Mouse (Mus musculus): ENCODE data around the gene Lnx2. TPM values are rescaled to one million over a fixed set of nuclear protein-coding genes. Genes with fewer than 3 reads are reported as not detected.

Lnx2 gene
- polyA plus RNA-seq, 1 experiment from 2014 or later: 14.2 TPM

- H3K4me1 ChIP-seq: no peaks in the 10 kb centered on the region
- peak overlapping the region; percentile 60; the same call in 1 of the 2 replicates for H3K27ac ChIP-seq
- H3K4me3 ChIP-seq: no peak overlapping the region
- H3K4me2 ChIP-seq: no peak overlapping the region
- no peak overlapping the region for H3K9ac ChIP-seq
- 71% methylated on average over 7 of the region's 7 CpGs for WGBS
- no peaks in the 10 kb centered on the region for H3K9me3 ChIP-seq
- no peaks in the 10 kb centered on the region for H3K27me3 ChIP-seq
- peaks cover 25% of the 10 kb centered on the region for H3K36me3 ChIP-seq
- no peak for ATAC-seq (ENCODE audit: insufficient number of reproducible peaks, low FRiP score, low TSS enrichment, low read depth)
Measured at GRCm38 (mm10) chr5:147098667-147099066, 22.3 kb upstream of the Lnx2 start.

DNA sequence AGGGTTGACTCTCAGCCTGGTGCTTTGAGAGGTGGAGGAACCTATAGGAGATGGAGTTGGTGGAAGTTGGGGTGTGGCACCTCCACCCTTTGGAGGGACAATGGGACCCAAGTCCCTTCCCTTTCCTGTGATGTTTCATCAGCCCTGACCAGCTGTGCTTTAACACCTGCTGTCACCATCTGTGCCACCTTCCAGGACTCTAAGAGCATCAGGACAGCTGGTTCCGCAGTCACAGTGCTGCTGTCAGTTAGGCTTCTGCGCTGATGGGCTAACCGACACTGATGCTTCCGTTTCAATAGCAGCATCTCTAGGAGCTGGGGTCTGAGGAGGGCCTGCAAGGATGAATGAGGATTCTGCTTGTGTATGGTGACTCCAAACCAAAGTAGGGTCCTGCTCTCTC, 20.2 kb upstream of the Lnx2 start:
- Histone ChIP-seq H3K4me3 (no peak overlapping the region), H3K27ac (no peak overlapping the region), H3K27me3 (no peaks in the 10 kb centered on the region), H3K4me2 (no peak overlapping the region), H3K9ac (no peak overlapping the region), H3K36me3 (peaks cover 12% of the 10 kb centered on the region; the same call in 1 of the 2 replicates), H3K9me3 (no peaks in the 10 kb centered on the region), H3K4me1 (no peaks in the 10 kb centered on the region)
- ATAC-seq (ENCODE audit: insufficient number of reproducible peaks, low FRiP score, low TSS enrichment, low read depth): no peak
- 95% methylated on average over 4 of the region's 4 CpGs for WGBS

DNA sequence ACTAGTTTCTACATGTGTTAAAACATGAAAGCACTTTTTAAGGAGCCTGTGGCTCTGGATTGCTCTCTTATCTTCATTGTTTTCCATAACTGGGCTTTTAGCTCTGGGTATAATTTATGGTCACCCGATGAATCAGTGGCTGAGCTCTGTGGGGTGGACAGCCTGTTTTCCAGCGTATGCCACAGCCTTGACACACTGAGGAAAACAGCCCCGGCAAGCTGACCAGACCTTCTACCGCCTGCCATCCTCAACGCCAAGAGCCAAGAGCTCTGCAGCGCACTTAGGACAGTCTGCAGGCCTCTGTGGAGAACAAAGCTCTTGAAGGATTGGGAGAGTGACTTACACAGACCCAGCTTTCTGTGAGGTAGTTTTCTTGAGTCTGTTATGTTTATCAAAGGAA, 17.9 kb upstream of the Lnx2 start:
- H3K27ac ChIP-seq: no peak overlapping the region
- no peak overlapping the region for H3K4me2 ChIP-seq
- peaks cover 7% of the 10 kb centered on the region; the same call in 1 of the 2 replicates for H3K4me1 ChIP-seq
- H3K27me3 ChIP-seq: no peaks in the 10 kb centered on the region
- no peak for ATAC-seq (ENCODE audit: insufficient number of reproducible peaks, low FRiP score, low TSS enrichment, low read depth)
- H3K9ac ChIP-seq: no peak overlapping the region
- peaks cover 8% of the 10 kb centered on the region; the same call in 1 of the 2 replicates for H3K36me3 ChIP-seq
- WGBS: 80% methylated on average over 6 of the region's 6 CpGs
- no peak overlapping the region for H3K4me3 ChIP-seq
- H3K9me3 ChIP-seq: no peaks in the 10 kb centered on the region

- WGBS: 84% methylated on average over 7 of the region's 7 CpGs
- Histone ChIP-seq H3K36me3 (peaks cover 12% of the 10 kb centered on the region), H3K27ac (no peak overlapping the region), H3K4me1 (peaks cover 11% of the 10 kb centered on the region; the same call in 1 of the 2 replicates), H3K4me2 (no peak overlapping the region), H3K4me3 (no peak overlapping the region), H3K9me3 (no peaks in the 10 kb centered on the region), H3K27me3 (no peaks in the 10 kb centered on the region), H3K9ac (no peak overlapping the region)
- ATAC-seq (ENCODE audit: insufficient number of reproducible peaks, low FRiP score, low TSS enrichment, low read depth): no peak
Measured at GRCm38 (mm10) chr5:147092448-147092847, 16.1 kb upstream of the Lnx2 start.

DNA sequence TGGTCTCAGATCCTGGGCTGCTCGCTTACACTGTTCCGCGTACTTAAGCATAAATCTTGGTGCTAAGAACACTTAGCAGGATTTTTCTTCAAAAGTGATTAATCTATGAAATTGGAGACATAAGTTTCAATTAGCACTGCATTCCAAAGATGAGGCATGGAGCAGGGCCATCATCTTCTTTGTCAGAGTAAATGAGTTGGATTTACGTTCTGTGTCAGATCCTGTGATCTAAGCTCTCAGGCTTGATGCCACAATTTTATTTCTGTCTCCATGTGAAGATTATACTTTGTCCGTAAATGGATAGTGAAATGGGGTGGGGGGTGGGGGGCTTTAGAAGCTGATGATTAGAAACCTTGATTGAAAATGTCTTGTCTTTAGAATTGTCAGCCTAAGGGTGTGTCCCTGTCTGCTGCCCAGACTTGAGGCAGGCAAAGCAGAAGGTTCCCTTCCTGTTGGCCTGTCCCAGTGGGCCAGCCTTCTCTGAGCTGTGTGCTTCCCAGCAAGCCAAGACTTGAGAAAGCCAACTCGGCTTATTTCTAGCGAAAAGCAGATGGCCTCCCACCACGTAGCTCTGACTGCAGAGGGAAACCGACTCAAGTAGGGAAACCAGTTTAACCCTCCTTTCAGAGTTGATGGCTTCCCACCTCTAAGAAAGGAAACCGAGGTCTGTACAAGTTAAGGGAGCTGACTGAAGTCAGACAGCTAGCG, 14.0 kb upstream of the Lnx2 start:
- H3K27me3 ChIP-seq: no peaks in the 10 kb centered on the region
- peak overlapping the region; percentile 74 for H3K27ac ChIP-seq
- H3K4me3 ChIP-seq: no peak overlapping the region
- 48% methylated on average over 11 of the region's 11 CpGs for WGBS
- no peaks in the 10 kb centered on the region for H3K9me3 ChIP-seq
- peaks cover 15% of the 10 kb centered on the region; the same call in 1 of the 2 replicates for H3K36me3 ChIP-seq
- no peak for ATAC-seq (ENCODE audit: insufficient number of reproducible peaks, low FRiP score, low TSS enrichment, low read depth)
- no peak overlapping the region for H3K9ac ChIP-seq
- no peak overlapping the region for H3K4me2 ChIP-seq
- H3K4me1 ChIP-seq: peaks cover 17% of the 10 kb centered on the region

- H3K36me3 ChIP-seq: peaks cover 15% of the 10 kb centered on the region; the same call in 1 of the 2 replicates
- H3K27me3 ChIP-seq: no peaks in the 10 kb centered on the region
- no peak for ATAC-seq (ENCODE audit: insufficient number of reproducible peaks, low FRiP score, low TSS enrichment, low read depth)
- WGBS: 45% methylated on average over 3 of the region's 3 CpGs
- no peaks in the 10 kb centered on the region for H3K9me3 ChIP-seq
- H3K9ac ChIP-seq: no peak overlapping the region
- peak overlapping the region; percentile 74 for H3K27ac ChIP-seq
- H3K4me3 ChIP-seq: no peak overlapping the region
- H3K4me2 ChIP-seq: no peak overlapping the region
- H3K4me1 ChIP-seq: peaks cover 22% of the 10 kb centered on the region
Measured at GRCm38 (mm10) chr5:147089836-147090235, 13.4 kb upstream of the Lnx2 start.

DNA sequence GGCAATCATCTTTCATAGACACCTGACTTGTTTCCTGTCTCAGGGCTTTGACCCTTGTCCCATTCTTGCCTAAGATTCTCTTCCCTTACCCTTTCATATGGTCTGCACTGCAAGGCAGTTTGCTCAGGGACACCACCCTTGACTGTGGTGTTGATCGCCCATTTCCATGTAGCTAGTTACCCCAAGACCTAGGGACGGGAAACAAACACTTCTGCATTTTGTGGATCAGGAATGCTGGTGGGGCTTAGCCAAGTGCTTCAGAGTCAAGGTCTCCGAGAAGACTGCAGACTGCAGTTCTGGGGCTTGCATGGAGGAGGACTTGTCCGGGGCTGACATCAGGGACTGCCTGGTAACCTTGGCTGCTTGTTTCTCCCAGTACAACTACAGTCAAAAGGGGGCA, 10.4 kb upstream of the Lnx2 start:
- Histone ChIP-seq H3K9me3 (no peaks in the 10 kb centered on the region), H3K4me1 (peaks cover 24% of the 10 kb centered on the region), H3K36me3 (peaks cover 15% of the 10 kb centered on the region; the same call in 1 of the 2 replicates), H3K4me2 (no peak overlapping the region), H3K9ac (no peak overlapping the region), H3K4me3 (no peak overlapping the region), H3K27ac (no peak overlapping the region), H3K27me3 (no peaks in the 10 kb centered on the region)
- no peak for ATAC-seq (ENCODE audit: insufficient number of reproducible peaks, low FRiP score, low TSS enrichment, low read depth)
- WGBS: 89% methylated on average over 4 of the region's 4 CpGs

- WGBS: 53% methylated on average over 9 of the region's 9 CpGs
- H3K36me3 ChIP-seq: peaks cover 14% of the 10 kb centered on the region; the same call in 1 of the 2 replicates
- no peaks in the 10 kb centered on the region for H3K9me3 ChIP-seq
- H3K27ac ChIP-seq: peak overlapping the region; percentile 47
- H3K27me3 ChIP-seq: no peaks in the 10 kb centered on the region
- no peak overlapping the region for H3K4me2 ChIP-seq
- ATAC-seq (ENCODE audit: insufficient number of reproducible peaks, low FRiP score, low TSS enrichment, low read depth): no peak
- no peak overlapping the region for H3K9ac ChIP-seq
- H3K4me3 ChIP-seq: no peak overlapping the region
- H3K4me1 ChIP-seq: peaks cover 23% of the 10 kb centered on the region
Measured at GRCm38 (mm10) chr5:147085201-147085894, 9.0 kb upstream of the Lnx2 start.

- H3K36me3 ChIP-seq: peaks cover 5% of the 10 kb centered on the region; the same call in 1 of the 2 replicates
- 54% methylated on average over 11 of the region's 11 CpGs for WGBS
Measured at GRCm38 (mm10) chr5:147078110-147078900, 1.9 kb upstream of the Lnx2 start.

GRCm38 (mm10) chr5:147077305-147078034, 1.1 kb upstream of the Lnx2 start:
- Histone ChIP-seq H3K27ac (peak overlapping the region; percentile 94), H3K36me3 (peaks cover 5% of the 10 kb centered on the region; the same call in 1 of the 2 replicates), H3K4me2 (peak overlapping the region; percentile 93), H3K27me3 (no peaks in the 10 kb centered on the region), H3K4me3 (peak overlapping the region; percentile 82), H3K9me3 (no peaks in the 10 kb centered on the region), H3K9ac (peak overlapping the region; percentile 70), H3K4me1 (peaks cover 23% of the 10 kb centered on the region)
- ATAC-seq (ENCODE audit: insufficient number of reproducible peaks, low FRiP score, low TSS enrichment, low read depth): peak; percentile 63; the same call in 1 of the 2 replicates
- under 1% methylated on average over 55 of the region's 57 CpGs for WGBS

More at GRCm38 (mm10) chr5:147078110-147078900, 1.9 kb upstream of the Lnx2 start:
- Histone ChIP-seq H3K27ac (0 out of 2 replicates have a peak overlapping the region, but pooled peaks have one; percentile 94), H3K9me3 (no peaks in the 10 kb centered on the region), H3K27me3 (no peaks in the 10 kb centered on the region), H3K9ac (peak overlapping the region; percentile 70), H3K4me1 (peaks cover 23% of the 10 kb centered on the region), H3K4me2 (peak overlapping the region; percentile 93), H3K4me3 (peak overlapping the region; percentile 82)
- no peak for ATAC-seq (ENCODE audit: insufficient number of reproducible peaks, low FRiP score, low TSS enrichment, low read depth)

- peak; percentile 46; the same call in 1 of the 2 replicates for ATAC-seq (ENCODE audit: insufficient number of reproducible peaks, low FRiP score, low TSS enrichment, low read depth)
- Histone ChIP-seq H3K36me3 (peaks cover 5% of the 10 kb centered on the region; the same call in 1 of the 2 replicates), H3K27ac (peak within 1 kb of the TSS; percentile 94), H3K4me1 (peaks cover 20% of the 10 kb centered on the region), H3K9ac (peak within 1 kb of the TSS; percentile 70), H3K27me3 (no peaks in the 10 kb centered on the region), H3K4me3 (peak within 1 kb of the TSS; percentile 82), H3K9me3 (no peaks in the 10 kb centered on the region), H3K4me2 (peak within 1 kb of the TSS; percentile 93)
- under 1% methylated on average over 17 of the region's 17 CpGs for WGBS
Measured at GRCm38 (mm10) chr5:147076799-147077165, 396 bp upstream of the Lnx2 start, which contains the start of gene Polr1d. Gene Polr1d (plus strand): TSS chr5:147077050.
